In genomic region chr2:165407700-165408301, GRCm38 (mm10) we compare ENCODE assay signal across 7 mouse cellular contexts. TPM values are rescaled to one million over a fixed set of nuclear protein-coding genes. Genes with fewer than 3 reads are reported as not detected.
DNase-seq lines count a peak whose midpoint lies in the region; ATAC-seq lines count a peak whose summit lies in the region.

No protein-coding gene starts in this region.

- no peaks in the 10 kb centered on the region for H3K4me1 ChIP-seq in embryonic facial prominence, embryonic 14.5 days (ENCODE audit: control insufficient read depth, insufficient read depth, low read length)

- WGBS in embryonic facial prominence, embryonic 14.5 days, result 33% methylated on average over 10 of the region's 10 CpGs

- no peak overlapping the region for H3K4me3 ChIP-seq in embryonic facial prominence, embryonic 14.5 days (ENCODE audit: low read depth, low read length)

- ATAC-seq in embryonic facial prominence, embryonic 14.5 days (ENCODE audit: low read depth), result peak; percentile 47; the same call in 1 of the 2 replicates

- H3K27ac ChIP-seq in embryonic facial prominence, embryonic 14.5 days (replicated peaks; ENCODE audit: low read depth, low read length), result no peak overlapping the region

- no peak overlapping the region for H3K4me2 ChIP-seq in embryonic facial prominence, embryonic 14.5 days (ENCODE audit: low read depth, low read length)

- DNase-seq in 3134 (ENCODE audit: extremely low read depth, insufficient read length, low spot score), result peak; percentile 70
- peak; percentile 85 for DNase-seq in 3T3-L1 (ENCODE audit: low read depth, low spot score)
- peak; percentile 86 for DNase-seq in adrenal gland, postnatal 25 days
- peak; percentile 34 for DNase-seq in embryonic facial prominence, embryonic 14.5 days (ENCODE audit: low spot score)
- peak; percentile 63 to 72 for DNase-seq in kidney, postnatal 25 days
- DNase-seq in lung, postnatal 14 days, result peak; percentile 73
- peak; percentile 30 for DNase-seq in spleen, adult 12 weeks (ENCODE audit: low spot score)

- H3K9me3 ChIP-seq in embryonic facial prominence, embryonic 14.5 days (ENCODE audit: control insufficient read depth, low read length), result no peaks in the 10 kb centered on the region

- no peaks in the 10 kb centered on the region for H3K27me3 ChIP-seq in embryonic facial prominence, embryonic 14.5 days (replicated peaks; ENCODE audit: control insufficient read depth, insufficient read depth, low read length)

- no peaks in the 10 kb centered on the region for H3K36me3 ChIP-seq in embryonic facial prominence, embryonic 14.5 days (ENCODE audit: control insufficient read depth, insufficient read depth, low read length)

- H3K9ac ChIP-seq in embryonic facial prominence, embryonic 14.5 days (ENCODE audit: low read depth, low read length), result no peak overlapping the region

RNA-seq across cellular contexts. Expression of gene Ocstamp, which starts 7.6 kb away (rescaled TPM):
- total RNA-seq in adrenal gland, postnatal 25 days (2021), result 0.15 TPM in 1 of 2 replicates, not detected in the other
- polyA plus RNA-seq in embryonic facial prominence, embryonic 14.5 days (2014; fragmentation: Nextera tagmentation; extraction: Ambion mirVana), result 0.35 and 1.1 TPM in 2 replicates

RNA-seq across cellular contexts. Expression of gene Zfp334, which starts 19.7 kb away (rescaled TPM):
- 5.3 and 6.3 TPM in 2 replicates for total RNA-seq in adrenal gland, postnatal 25 days (2021)
- 8.7 TPM in 2 replicates for polyA plus RNA-seq in embryonic facial prominence, embryonic 14.5 days (2014; fragmentation: Nextera tagmentation; extraction: Ambion mirVana)

RNA-seq across cellular contexts. Expression of gene Zfp663, which starts 39.3 kb away (rescaled TPM):
- total RNA-seq in adrenal gland, postnatal 25 days (2021), result not detected in 2 replicates
- 0.55 and 0.64 TPM in 2 replicates for polyA plus RNA-seq in embryonic facial prominence, embryonic 14.5 days (2014; fragmentation: Nextera tagmentation; extraction: Ambion mirVana)

Comparison
In these comparisons a context has a peak if more than half of its experiments do, and no peak if none do; other contexts are left out.
1. DNase-seq: peak in every context shown above with its lines; median percentile 86 in adrenal gland, postnatal 25 days; 85 in 3T3-L1; 73 in lung, postnatal 14 days; 70 in 3134; 68 in kidney, postnatal 25 days; 34 in embryonic facial prominence, embryonic 14.5 days; 30 in spleen, adult 12 weeks.